Mouse (Mus musculus): ENCODE data around the gene Scn4b.

DNA sequence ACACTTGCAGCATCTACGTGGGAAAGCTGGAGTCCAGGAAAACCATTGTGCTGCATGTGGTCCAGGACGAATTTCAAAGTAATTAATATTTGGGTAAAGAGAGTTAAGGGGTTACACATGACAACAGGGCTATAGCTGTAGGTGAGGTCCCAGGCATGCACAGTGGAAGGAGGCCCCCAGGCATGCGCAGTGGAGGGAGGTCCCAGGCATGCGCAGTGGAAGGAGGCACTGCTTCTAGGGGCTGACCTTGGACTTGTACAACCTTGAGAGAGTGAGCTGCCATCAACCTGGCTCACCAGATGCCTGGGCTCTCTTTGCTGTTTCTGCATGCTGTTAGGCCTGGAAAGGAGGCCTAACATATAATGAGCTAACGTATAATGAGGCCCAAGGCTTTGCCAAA is 40.3 kb upstream of the Scn4b start:
- TF ChIP-seq POLR2A (IDR thresholded peaks at IDR 0.05; ENCODE audit: low read depth, low read length) (no peak), CTCF (conservative IDR thresholded peaks at IDR 0.05; ENCODE audit: insufficient read depth, insufficient read length, low read depth, low read length) (no peak)

Data from kidney, adult 2 months (tissue).